Mouse (Mus musculus) CD4-positive helper T cell, adult 2 months (primary cell): Measurements from ENCODE around the gene Hoxd13.

Experiments
- DNase-seq: peaks from one replicate; pipeline ENCODE4 v3.0.0-alpha.2; 2012; ENCODE audit warnings: low read depth, missing footprints, low spot score

Hoxd13 gene

DNA sequence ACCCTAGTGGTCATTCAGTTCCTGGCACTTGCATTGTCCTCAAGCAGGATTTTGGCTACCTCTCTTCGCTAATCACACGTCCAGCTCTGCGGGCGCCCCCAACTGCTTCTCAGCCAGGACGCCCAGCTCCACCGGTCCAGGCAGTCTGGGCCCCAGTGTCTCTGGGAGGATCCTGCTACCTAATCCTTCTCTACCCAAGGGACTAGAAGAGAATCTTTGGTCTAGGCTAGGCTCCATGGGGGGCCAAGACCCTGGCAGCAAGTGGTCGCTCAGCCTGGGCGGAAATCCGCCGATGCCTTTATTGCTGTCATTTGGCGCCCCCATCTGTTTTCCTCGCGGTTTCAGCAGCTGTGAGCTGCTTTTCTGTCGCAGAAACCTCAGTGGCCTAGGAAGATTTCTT is 6.4 kb upstream of the Hoxd13 start:
- no peak for DNase-seq

DNA sequence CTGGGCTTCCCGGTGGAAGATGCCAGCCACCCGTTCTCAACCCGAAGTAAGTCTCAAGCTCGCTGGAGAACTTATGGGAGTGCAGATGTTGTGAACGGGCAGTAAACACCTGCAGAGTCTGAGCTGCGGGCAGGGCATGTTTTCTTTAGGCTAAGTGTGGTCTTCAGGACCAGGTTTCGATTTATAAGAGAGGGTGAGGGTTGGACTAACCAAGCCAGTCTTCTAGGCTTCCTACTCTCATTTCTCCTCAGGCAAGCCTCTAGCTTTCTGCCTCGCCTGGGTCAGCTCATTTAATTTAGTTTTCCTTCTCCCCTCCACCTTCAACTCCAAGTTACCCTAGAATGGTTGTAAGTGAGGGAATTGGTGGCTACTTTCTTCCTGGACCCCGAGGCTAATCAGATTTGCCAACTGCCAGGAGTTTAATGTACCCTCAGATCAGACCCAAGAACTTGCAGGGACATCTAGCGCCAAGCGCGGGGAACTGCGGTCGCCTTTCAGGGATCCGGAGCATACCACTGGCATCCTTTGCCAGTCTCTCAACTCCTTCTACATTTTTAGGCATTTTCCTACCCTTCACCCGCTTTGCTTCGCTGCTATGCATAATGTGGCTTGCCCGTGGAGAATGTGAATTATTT is 4.7 kb upstream of the Hoxd13 start:
- DNase-seq = no peak

GRCm38 (mm10) chr2:74666411-74666810 is 1.7 kb upstream of the Hoxd13 start:
- no peak for DNase-seq

DNA sequence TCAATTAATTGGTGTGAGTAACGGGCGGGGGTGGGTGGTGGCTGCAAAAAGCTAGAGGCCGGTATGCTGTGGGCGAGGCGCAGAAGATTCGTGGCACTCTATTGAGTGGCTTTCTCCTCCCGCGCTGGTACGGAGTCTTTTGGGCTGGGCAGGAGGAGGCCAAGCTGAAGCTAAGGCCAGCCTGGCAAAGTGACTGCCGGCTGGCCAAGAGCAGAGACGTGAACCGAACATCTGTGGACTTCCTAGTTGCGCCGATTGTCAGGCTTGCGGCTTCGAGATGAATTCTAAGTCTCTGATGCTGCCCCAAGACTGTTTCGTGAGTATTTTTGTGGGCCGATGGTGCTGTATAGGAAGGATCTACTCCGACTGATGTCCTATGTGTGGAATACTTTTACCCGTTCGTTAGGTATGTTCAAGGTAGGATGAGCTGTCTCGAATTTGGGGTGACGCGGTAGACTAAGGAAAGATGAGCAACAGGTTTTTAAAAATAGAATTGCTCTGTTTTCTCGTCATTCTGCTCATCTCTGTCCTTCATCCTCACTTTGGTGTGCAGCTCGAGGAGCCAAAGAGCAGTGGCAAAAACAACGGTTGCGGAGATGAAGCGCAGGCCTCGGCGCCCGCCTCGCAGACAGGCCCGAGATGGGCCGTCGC is 794 bp upstream of the Hoxd13 start:
- DNase-seq = no peak

DNA sequence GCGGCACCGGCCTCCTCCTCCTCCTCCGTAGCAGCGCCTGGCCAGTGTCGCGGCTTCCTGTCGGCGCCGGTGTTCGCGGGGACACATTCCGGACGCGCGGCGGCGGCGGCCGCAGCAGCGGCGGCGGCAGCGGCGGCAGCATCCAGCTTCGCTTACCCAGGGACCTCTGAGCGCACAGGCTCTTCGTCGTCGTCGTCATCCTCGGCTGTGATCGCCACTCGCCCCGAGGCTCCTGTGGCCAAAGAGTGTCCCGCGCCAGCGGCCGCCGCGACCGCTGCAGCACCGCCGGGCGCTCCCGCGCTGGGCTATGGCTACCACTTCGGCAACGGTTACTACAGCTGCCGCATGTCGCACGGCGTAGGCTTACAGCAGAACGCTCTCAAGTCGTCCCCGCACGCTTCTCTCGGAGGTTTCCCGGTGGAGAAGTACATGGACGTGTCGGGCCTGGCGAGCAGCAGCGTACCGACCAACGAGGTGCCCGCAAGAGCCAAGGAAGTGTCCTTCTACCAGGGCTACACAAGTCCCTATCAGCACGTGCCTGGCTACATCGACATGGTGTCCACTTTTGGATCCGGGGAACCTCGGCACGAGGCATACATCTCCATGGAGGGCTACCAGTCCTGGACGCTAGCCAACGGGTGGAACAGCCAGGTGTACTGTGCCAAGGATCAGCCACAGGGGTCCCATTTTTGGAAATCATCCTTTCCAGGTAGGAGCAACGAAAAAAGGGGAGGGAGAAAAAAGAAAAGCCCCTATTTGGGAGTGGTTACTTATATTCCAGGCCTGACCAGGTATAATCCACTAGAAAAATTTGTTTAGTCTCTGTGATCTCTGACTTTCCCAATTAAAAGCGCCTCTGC is 490 bp downstream of the Hoxd13 start:
- DNase-seq = no peak

DNA sequence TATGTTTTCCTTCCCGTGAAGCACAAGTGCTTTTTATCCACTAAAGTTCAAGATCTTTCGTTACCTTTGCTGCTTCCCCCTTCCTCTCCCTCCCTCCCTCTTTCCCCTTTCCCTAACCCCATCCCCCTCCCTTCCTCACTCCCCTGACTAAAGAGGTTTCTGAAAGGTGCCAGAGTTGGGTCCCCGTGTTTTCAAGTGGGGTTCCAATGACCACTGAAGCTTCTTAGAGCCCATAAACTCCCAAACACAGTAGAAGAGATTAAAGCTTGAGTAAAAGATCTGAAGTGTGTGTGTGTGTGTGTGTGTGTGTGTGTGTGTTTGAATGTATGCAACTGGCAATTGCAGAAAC is 1.1 kb downstream of the Hoxd13 start:
- no peak for DNase-seq

GRCm38 (mm10) chr2:74669650-74670235 is 1.6 kb downstream of the Hoxd13 start:
- DNase-seq = no peak

DNA sequence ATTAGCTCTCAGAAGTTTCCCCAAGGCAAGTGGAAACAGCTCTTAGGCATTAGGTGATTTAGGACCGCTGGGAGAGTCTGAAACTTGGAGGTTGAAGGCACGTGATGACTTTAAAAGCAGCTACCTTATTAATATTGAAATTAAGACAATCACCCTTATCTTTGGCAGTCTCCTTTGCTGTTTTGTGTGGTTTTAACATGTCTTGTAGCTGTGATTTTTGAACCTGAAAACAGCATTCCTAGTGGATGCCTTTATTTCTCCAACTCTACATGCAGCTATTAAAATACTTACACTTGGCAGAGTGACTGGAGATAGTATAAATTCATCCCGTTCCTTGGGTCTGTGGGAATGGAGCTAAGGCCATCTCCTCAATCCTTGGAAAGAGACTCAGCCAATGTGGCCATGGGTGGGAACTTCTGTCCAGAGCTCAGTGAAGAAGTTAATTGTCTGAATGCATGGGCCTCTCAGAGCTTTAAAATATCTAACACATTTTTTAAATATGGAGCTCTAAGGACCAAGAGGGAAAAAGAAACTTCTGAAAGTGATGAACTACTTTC is 2.6 kb downstream of the Hoxd13 start:
- no peak for DNase-seq

- DNase-seq = no peak
Measured at GRCm38 (mm10) chr2:74671847-74672246, 3.7 kb downstream of the Hoxd13 start.

- DNase-seq = peak; percentile 56
Measured at GRCm38 (mm10) chr2:74672481-74673362, 4.6 kb downstream of the Hoxd13 start.

DNA sequence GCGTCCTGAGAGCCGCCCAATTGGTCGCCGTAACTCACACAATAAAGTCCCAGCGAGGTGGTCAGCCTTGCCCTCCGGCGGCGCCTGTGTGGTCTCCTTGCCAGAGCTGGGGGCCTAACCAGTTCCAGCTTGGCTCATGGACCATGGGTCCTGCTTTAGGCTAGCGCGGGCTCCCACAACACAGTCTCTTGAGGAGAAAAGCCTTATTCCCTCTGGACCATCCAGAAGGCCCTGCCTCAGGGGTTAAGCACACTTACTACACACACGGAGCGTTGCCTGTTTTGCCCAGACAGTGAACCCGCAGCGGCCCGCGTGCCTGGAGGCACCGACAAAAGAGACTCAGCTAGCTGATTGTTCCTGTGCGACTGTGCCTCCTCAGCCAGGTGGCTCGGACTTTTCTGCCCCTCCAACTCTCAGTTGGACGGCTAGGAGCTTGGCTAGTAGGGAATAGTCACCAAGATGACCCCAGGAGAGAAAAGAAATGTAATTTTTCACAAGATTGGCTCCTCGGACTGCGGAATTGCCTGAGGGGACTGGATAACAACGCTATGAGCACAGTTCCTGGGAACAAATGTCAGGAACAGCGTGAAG is 5.8 kb downstream of the Hoxd13 start:
- DNase-seq = no peak

GRCm38 (mm10) chr2:74674881-74675665 is 7.0 kb downstream of the Hoxd13 start, which contains the start of gene Hoxd12:
TSS of gene Hoxd12 (plus strand) at chr2:74675013.
- DNase-seq = no peak

DNA sequence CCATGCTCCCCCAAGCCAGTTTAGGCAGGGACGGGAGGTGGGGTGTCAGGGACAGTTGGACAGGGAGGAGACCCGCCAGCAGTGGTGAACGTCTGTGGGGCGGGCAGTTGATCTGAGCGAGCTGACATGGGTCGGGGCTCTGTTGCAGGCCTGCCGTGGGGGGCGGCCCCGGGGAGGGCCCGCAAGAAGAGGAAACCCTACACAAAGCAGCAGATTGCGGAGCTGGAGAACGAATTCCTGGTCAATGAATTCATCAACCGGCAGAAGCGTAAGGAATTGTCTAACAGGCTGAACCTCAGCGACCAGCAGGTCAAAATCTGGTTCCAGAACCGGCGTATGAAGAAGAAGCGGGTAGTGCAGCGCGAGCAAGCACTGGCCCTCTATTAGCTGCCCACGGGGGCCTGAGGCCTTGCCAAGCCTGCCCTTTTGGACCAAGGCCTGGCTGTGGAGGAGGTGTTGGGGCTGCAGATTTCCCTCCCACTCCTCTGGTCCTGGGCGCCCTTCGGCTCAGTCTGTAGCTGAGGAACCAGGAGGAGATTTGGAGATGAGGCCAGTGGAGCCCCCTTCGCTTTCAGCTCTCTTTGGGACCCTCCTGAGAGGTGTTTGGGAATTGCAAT is 7.7 kb downstream of the Hoxd13 start:
- no peak for DNase-seq

- no peak for DNase-seq
Measured at GRCm38 (mm10) chr2:74676376-74677052, 8.4 kb downstream of the Hoxd13 start.

DNA sequence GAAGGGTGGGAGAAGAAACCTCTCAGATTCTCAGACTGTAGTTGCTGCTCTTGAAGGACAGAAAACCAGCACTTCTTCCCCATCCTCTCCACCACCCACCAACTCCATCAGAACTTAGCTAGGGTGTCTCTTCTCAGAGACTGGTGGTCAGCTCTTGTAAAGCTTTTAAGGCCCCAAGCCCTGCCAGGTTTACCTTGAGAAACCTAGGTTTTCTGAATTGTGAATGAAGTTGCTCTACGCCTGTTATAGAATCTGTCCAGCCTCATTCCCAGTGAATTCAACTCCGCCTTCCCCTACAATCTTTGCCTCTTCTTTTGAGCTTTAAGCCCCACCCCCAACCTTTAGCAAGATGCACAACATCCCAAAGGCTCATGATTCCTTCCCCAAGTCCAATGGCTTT is 9.0 kb downstream of the Hoxd13 start:
- no peak for DNase-seq

GRCm38 (mm10) chr2:74678891-74679595 is 10.9 kb downstream of the Hoxd13 start, which contains the start of gene Hoxd11:
TSS of gene Hoxd11 (plus strand) at chr2:74679557.
- DNase-seq = no peak

GRCm38 (mm10) chr2:74679596-74679971 is 11.5 kb downstream of the Hoxd13 start:
- DNase-seq = no peak

DNA sequence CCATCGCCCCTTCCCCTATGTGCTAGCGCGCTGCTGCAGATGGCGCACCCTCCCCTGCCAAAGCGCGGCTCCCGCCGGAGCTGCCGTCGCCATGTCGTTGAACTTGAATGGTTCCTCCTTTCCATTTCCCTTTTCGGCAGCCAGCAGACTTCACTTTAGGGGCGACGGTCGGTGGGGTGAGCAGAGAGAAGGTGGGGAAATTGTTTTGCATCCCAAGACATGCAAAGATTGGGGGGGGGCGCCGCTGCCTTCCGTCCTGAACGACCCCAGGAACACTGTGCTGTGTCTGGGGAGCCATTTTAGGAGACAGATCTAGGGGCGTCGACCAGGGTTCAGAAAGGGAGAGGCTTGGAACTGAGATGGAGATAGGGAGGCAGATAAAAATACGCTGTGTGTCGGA is 11.9 kb downstream of the Hoxd13 start:
- no peak for DNase-seq
